Mouse (Mus musculus) lung, embryonic 14.5 days (tissue): ENCODE measurements around the gene Slc29a2. TPM values are rescaled to one million over a fixed set of nuclear protein-coding genes. Genes with fewer than 3 reads are reported as not detected.

Source experiments
- ATAC-seq: fragments of 200-750 bp; cut with Nextera tagmentation; 2 replicates; pipeline ENCODE4 v1.8.0; 2017; ENCODE audit warnings: mild to moderate bottlenecking, moderate TSS enrichment, moderate library complexity; ENCODE audit not compliant: insufficient read depth
- DNase-seq: peaks from one replicate; pipeline ENCODE4 v3.0.0-alpha.2; 2015
- H3K27ac ChIP-seq: fragments of 300-500 bp; sonication (generic); 2 replicates; pipeline ENCODE4 v1.5.1; 2014; ENCODE audit warnings: low read depth, mild to moderate bottlenecking, moderate library complexity
- H3K27me3 ChIP-seq: fragments of 300-500 bp; sonication (generic); 2 replicates; pipeline ENCODE4 v1.6.1; 2014; ENCODE audit warnings: low read length, control low read depth; ENCODE audit not compliant: insufficient read depth
- H3K36me3 ChIP-seq: fragments of 300-500 bp; sonication (generic); 2 replicates; pipeline ENCODE4 v1.6.1; 2014; ENCODE audit warnings: control low read depth; ENCODE audit not compliant: insufficient read depth
- H3K4me1 ChIP-seq: fragments of 300-500 bp; sonication (generic); 2 replicates; pipeline ENCODE4 v1.6.1; 2014; ENCODE audit warnings: antibody characterized with exemption, control low read depth; ENCODE audit not compliant: insufficient read depth
- H3K4me2 ChIP-seq: fragments of 300-500 bp; sonication (generic); 2 replicates; pipeline ENCODE4 v1.6.1; 2014; ENCODE audit warnings: mild to moderate bottlenecking
- H3K4me3 ChIP-seq: fragments of 300-500 bp; sonication (generic); 2 replicates; pipeline ENCODE4 v1.5.1; 2014; ENCODE audit warnings: low read depth, low read length
- H3K9ac ChIP-seq: fragments of 300-500 bp; sonication (generic); 2 replicates; pipeline ENCODE4 v1.6.1; 2014
- H3K9me3 ChIP-seq: fragments of 300-500 bp; sonication (generic); 2 replicates; pipeline ENCODE4 v1.6.1; 2016; ENCODE audit warnings: low read depth, low read length, control low read depth
- CTCF ChIP-seq: IDR thresholded peaks from 2 replicates; pipeline ENCODE4 v1.5.1; 2016; ENCODE audit warnings: antibody characterized with exemption, low read depth
- WGBS: fragments of 180-500 bp; shearing (Covaris S2); extraction: QIAGEN DNeasy Blood & Tissue Kit; methylation state at CpG from one replicate; pipeline ENCODE4 v1.1.7; 2014; 5-methylcytosine and 5-hydroxymethylcytosine counted together
- polyA plus RNA-seq: library from polyadenylated mRNA; unstranded; fragments of >200 nt; fragmentation: Nextera tagmentation; extraction: Ambion mirVana; gene quantifications from 2 replicates; pipeline ENCODE4 v1.2.1, GENCODE M21; 2014

Slc29a2 gene
- polyA plus RNA-seq, 1 experiment from 2014 or later: 3.4 TPM

- no peaks in the 10 kb centered on the region for H3K9me3 ChIP-seq
- ATAC-seq (no peak), DNase-seq (no peak)
- no peaks in the 10 kb centered on the region for H3K4me1 ChIP-seq
- no peak for TF ChIP-seq CTCF
- H3K36me3 ChIP-seq: peaks cover 30% of the 10 kb centered on the region
- peak overlapping the region; percentile 9; the same call in 1 of the 2 replicates for H3K9ac ChIP-seq
- peak overlapping the region; percentile 31 for H3K4me3 ChIP-seq
- H3K27me3 ChIP-seq: peaks cover 19% of the 10 kb centered on the region
- 63% methylated on average over 3 of the region's 3 CpGs for WGBS
- H3K4me2 ChIP-seq: peak overlapping the region; percentile 56
- H3K27ac ChIP-seq: peak overlapping the region; percentile 46; the same call in 1 of the 2 replicates
These were observed 27.9 kb downstream of the Slc29a2 start for GRCm38 (mm10) chr19:5051515-5051914.

GRCm38 (mm10) chr19:5052166-5052822 lies 28.6 kb downstream of the Slc29a2 start:
- no peak for TF ChIP-seq CTCF
- H3K27me3 ChIP-seq: peaks cover 19% of the 10 kb centered on the region
- peak overlapping the region; percentile 56; the same call in 1 of the 2 replicates for H3K4me2 ChIP-seq
- 32% methylated on average over 25 of the region's 25 CpGs for WGBS
- no peak overlapping the region for H3K9ac ChIP-seq
- no peak overlapping the region for H3K27ac ChIP-seq
- H3K9me3 ChIP-seq: no peaks in the 10 kb centered on the region
- ATAC-seq: no peak
- H3K36me3 ChIP-seq: peaks cover 22% of the 10 kb centered on the region
- DNase-seq: no peak
- peak overlapping the region; percentile 4; the same call in 1 of the 2 replicates for H3K4me3 ChIP-seq
- H3K4me1 ChIP-seq: 0 out of 2 replicates have a peak, but pooled peaks cover 5% of the 10 kb centered on the region

GRCm38 (mm10) chr19:5052853-5053252 lies 29.2 kb downstream of the Slc29a2 start:
- Histone ChIP-seq H3K27ac (no peak overlapping the region), H3K4me2 (no peak overlapping the region), H3K4me1 (peaks cover 8% of the 10 kb centered on the region; the same call in 1 of the 2 replicates), H3K36me3 (peaks cover 17% of the 10 kb centered on the region), H3K4me3 (0 out of 2 replicates have a peak overlapping the region, but pooled peaks have one; percentile 4), H3K9me3 (no peaks in the 10 kb centered on the region), H3K27me3 (peaks cover 19% of the 10 kb centered on the region), H3K9ac (no peak overlapping the region)
- DNase-seq: no peak
- 55% methylated on average over 17 of the region's 17 CpGs for WGBS
- ATAC-seq: no peak
- no peak for TF ChIP-seq CTCF

- Histone ChIP-seq H3K27me3 (peaks cover 19% of the 10 kb centered on the region), H3K27ac (no peak overlapping the region), H3K4me1 (peaks cover 17% of the 10 kb centered on the region), H3K9ac (no peak overlapping the region), H3K36me3 (peaks cover 8% of the 10 kb centered on the region; the same call in 1 of the 2 replicates), H3K4me2 (no peak overlapping the region), H3K9me3 (no peaks in the 10 kb centered on the region), H3K4me3 (no peak overlapping the region)
- 13% methylated on average over 9 of the region's 9 CpGs for WGBS
- peak; percentile 87 for TF ChIP-seq CTCF
- ATAC-seq (no peak), DNase-seq (peak; percentile 65)
These were observed 30.2 kb downstream of the Slc29a2 start for GRCm38 (mm10) chr19:5053909-5054308.

- H3K27ac ChIP-seq: no peak overlapping the region
- peak; percentile 85 for TF ChIP-seq CTCF
- peak; percentile 4; the same call in 1 of the 2 replicates for ATAC-seq
- H3K4me2 ChIP-seq: 0 out of 2 replicates have a peak overlapping the region, but pooled peaks have one; percentile 16
- no peak overlapping the region for H3K9ac ChIP-seq
- WGBS: 8% methylated on average over 6 of the region's 6 CpGs
- peak; percentile 90 for DNase-seq
- H3K27me3 ChIP-seq: peaks cover 18% of the 10 kb centered on the region
- 0 out of 2 replicates have a peak, but pooled peaks cover 3% of the 10 kb centered on the region for H3K36me3 ChIP-seq
- H3K4me3 ChIP-seq: no peak overlapping the region
- H3K9me3 ChIP-seq: no peaks in the 10 kb centered on the region
- peaks cover 37% of the 10 kb centered on the region for H3K4me1 ChIP-seq
These were observed 32.6 kb downstream of the Slc29a2 start for GRCm38 (mm10) chr19:5056251-5056650.

GRCm38 (mm10) chr19:5057876-5058775 lies 34.5 kb downstream of the Slc29a2 start:
- H3K9me3 ChIP-seq: no peaks in the 10 kb centered on the region
- peak; percentile 72 for DNase-seq
- H3K4me1 ChIP-seq: peaks cover 40% of the 10 kb centered on the region
- no peaks in the 10 kb centered on the region for H3K36me3 ChIP-seq
- H3K27ac ChIP-seq: peak overlapping the region; percentile 90; the same call in 1 of the 2 replicates
- H3K4me2 ChIP-seq: peak overlapping the region; percentile 4; the same call in 1 of the 2 replicates
- H3K27me3 ChIP-seq: peaks cover under 1% of the 10 kb centered on the region; the same call in 1 of the 2 replicates
- no peak for TF ChIP-seq CTCF
- 16% methylated on average over 16 of the region's 16 CpGs for WGBS
- H3K9ac ChIP-seq: peak overlapping the region; percentile 28; the same call in 1 of the 2 replicates
- no peak for ATAC-seq
- no peak overlapping the region for H3K4me3 ChIP-seq
